In the genomic region with DNA sequence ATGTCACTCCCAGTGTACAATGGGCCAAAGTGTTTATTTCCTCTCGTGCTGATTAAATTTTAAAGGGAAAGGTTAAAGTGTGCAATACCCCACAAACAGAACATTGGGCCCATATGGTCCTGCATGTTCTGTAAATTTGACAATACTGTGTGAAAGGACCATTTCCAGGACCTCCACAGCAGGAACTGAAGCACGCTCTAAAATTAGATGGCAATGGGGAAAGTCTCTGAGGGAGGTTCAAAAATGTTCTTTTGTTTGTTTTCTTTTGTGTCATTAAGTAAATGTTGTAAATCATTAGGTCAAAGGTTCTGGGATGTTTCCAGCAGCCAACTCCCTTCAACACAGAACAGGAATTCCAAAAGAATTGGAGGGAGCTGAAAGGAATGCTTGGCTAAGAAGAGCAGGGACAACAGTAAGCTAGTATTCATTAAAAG, we compare ENCODE assay signal across 13 mouse cellular contexts. TPM values are rescaled to one million over a fixed set of nuclear protein-coding genes. Genes with fewer than 3 reads are reported as not detected.
DNase-seq lines count a peak whose midpoint lies in the region; ATAC-seq and TF ChIP-seq lines count a peak whose summit lies in the region.
"Had no signal": no experiment of that assay in that cellular context is flagged by ENCODE, and none has a peak within 500 bp of the region (broad histone marks: within the 10 kb centered on the region; RNA-seq: fewer than 3 reads in every experiment).

No protein-coding gene starts in this region.

- H3K4me3 ChIP-seq in lung, embryonic 16.5 days (ENCODE audit: low read length) = no peak overlapping the region
- H3K4me3 ChIP-seq in hindbrain, postnatal 0 days (ENCODE audit: low read length) = no peak overlapping the region
- H3K4me3 ChIP-seq: limb, embryonic 13.5 days; stomach, embryonic 15.5 days had no signal

- H3K9ac ChIP-seq in lung, embryonic 16.5 days (ENCODE audit: low read length) = no peak overlapping the region
- H3K9ac ChIP-seq in hindbrain, postnatal 0 days (replicated peaks; ENCODE audit: low read length) = no peak overlapping the region
- H3K9ac ChIP-seq: limb, embryonic 13.5 days; stomach, embryonic 15.5 days had no signal

- 25% methylated on average over 2 of the region's 2 CpGs for WGBS in lung, embryonic 16.5 days
- 49% methylated on average over 2 of the region's 2 CpGs for WGBS in hindbrain, postnatal 0 days

- peak; percentile 88 for ATAC-seq in lung, embryonic 16.5 days (ENCODE audit: low read depth)
- no peak for ATAC-seq in hindbrain, postnatal 0 days

- no peak overlapping the region for H3K4me2 ChIP-seq in lung, embryonic 16.5 days (ENCODE audit: low read depth, low read length)
- no peak overlapping the region for H3K4me2 ChIP-seq in hindbrain, postnatal 0 days (ENCODE audit: low read depth, low read length)
- H3K4me2 ChIP-seq: limb, embryonic 13.5 days; stomach, embryonic 15.5 days had no signal

- H3K27ac ChIP-seq in lung, embryonic 16.5 days (ENCODE audit: low read length) = peak overlapping the region; percentile 80
- H3K27ac ChIP-seq in hindbrain, postnatal 0 days = no peak overlapping the region
- H3K27ac ChIP-seq: limb, embryonic 13.5 days; stomach, embryonic 15.5 days had no signal

- no peaks in the 10 kb centered on the region for H3K36me3 ChIP-seq in lung, embryonic 16.5 days (ENCODE audit: control insufficient read depth, insufficient read depth, low read length)
- H3K36me3 ChIP-seq in hindbrain, postnatal 0 days (ENCODE audit: insufficient read depth, low read length) = no peaks in the 10 kb centered on the region
- H3K36me3 ChIP-seq: limb, embryonic 13.5 days; stomach, embryonic 15.5 days had no signal

- no peak for TF ChIP-seq CTCF in hindbrain, postnatal 0 days (IDR thresholded peaks at IDR 0.05; ENCODE audit: low read depth)

- intact Hi-C loops in gastrocnemius, postnatal 14 days (cut with DNase I; ENCODE audit: low total_unique reads) = no loop called here

- peaks cover 18% of the 10 kb centered on the region; the same call in 1 of the 2 replicates for H3K4me1 ChIP-seq in lung, embryonic 16.5 days (replicated peaks; ENCODE audit: control insufficient read depth, insufficient read depth, low read length)
- H3K4me1 ChIP-seq in hindbrain, postnatal 0 days (ENCODE audit: insufficient read depth, low read length) = no peaks in the 10 kb centered on the region
- H3K4me1 ChIP-seq: limb, embryonic 13.5 days had no signal

- H3K27me3 ChIP-seq in lung, embryonic 16.5 days (ENCODE audit: control insufficient read depth, insufficient read depth, low read depth, low read length) = no peaks in the 10 kb centered on the region
- H3K27me3 ChIP-seq in hindbrain, postnatal 0 days (ENCODE audit: insufficient read depth, low read length) = no peaks in the 10 kb centered on the region
- H3K27me3 ChIP-seq: limb, embryonic 13.5 days; stomach, embryonic 15.5 days had no signal

- no peaks in the 10 kb centered on the region for H3K9me3 ChIP-seq in lung, embryonic 16.5 days (ENCODE audit: control insufficient read depth, low read length)
- no peaks in the 10 kb centered on the region for H3K9me3 ChIP-seq in hindbrain, postnatal 0 days (ENCODE audit: low read length)
- H3K9me3 ChIP-seq: limb, embryonic 13.5 days; stomach, embryonic 15.5 days had no signal

- DNase-seq in gastrocnemius, adult 18-20 months (ENCODE audit: low spot score) = peak; percentile 57
- DNase-seq in gastrocnemius, postnatal 14 days = no peak
- peak; percentile 25 for DNase-seq in ZHBTc4 (ENCODE audit: low read depth, low spot score)
- peak; percentile 9 for DNase-seq in kidney, adult 18-20 months
- no peak for DNase-seq in hindbrain, postnatal 0 days (ENCODE audit: low spot score)
- DNase-seq in layer of hippocampus, adult 11-12 months (ENCODE audit: low spot score) = no peak
- no peak for DNase-seq in right cerebral cortex, postnatal 10 days (ENCODE audit: low spot score in 2 of 2)

RNA-seq across cellular contexts. Expression of gene Cd36, which starts 35.5 kb away (rescaled TPM):
- total RNA-seq in gastrocnemius, adult 18-20 months (2021) = 100 to 1,000 TPM; 250 to 344 TPM
- total RNA-seq in gastrocnemius, postnatal 14 days (2021) = 100 to 1,000 TPM; 272 to 471 TPM
- 40.7 and 53.8 TPM in 2 replicates for polyA plus RNA-seq in lung, embryonic 16.5 days (2015; fragmentation: Nextera tagmentation; extraction: Ambion mirVana)
- 4.0 and 4.7 TPM in 2 replicates for total RNA-seq in hindbrain, postnatal 0 days (2014; rRNA removed)
- polyA plus RNA-seq in hindbrain, postnatal 0 days (2015; fragmentation: Nextera tagmentation; extraction: Ambion mirVana) = 4.9 and 5.1 TPM in 2 replicates

RNA-seq across cellular contexts. Expression of gene Gnat3, which starts 38.2 kb away (rescaled TPM):
- not detected for total RNA-seq in gastrocnemius, adult 18-20 months (2021)
- under 1 TPM in 1 of 2 experiments, not detected in 1; 0.16 TPM for total RNA-seq in gastrocnemius, postnatal 14 days (2021)
- polyA plus RNA-seq in lung, embryonic 16.5 days (2015; fragmentation: Nextera tagmentation; extraction: Ambion mirVana) = not detected in 2 replicates
- not detected in 2 replicates for total RNA-seq in hindbrain, postnatal 0 days (2014; rRNA removed)
- polyA plus RNA-seq in hindbrain, postnatal 0 days (2015; fragmentation: Nextera tagmentation; extraction: Ambion mirVana) = not detected in 2 replicates
- total RNA-seq: midbrain, postnatal 0 days had no signal
- polyA plus RNA-seq: C2C12; intestine, embryonic 14.5 days; limb, embryonic 13.5 days; midbrain, postnatal 0 days; stomach, embryonic 15.5 days had no signal

Comparison
In these comparisons a context has a peak if more than half of its experiments do, and no peak if none do; other contexts are left out.
1. DNase-seq: peak in gastrocnemius, adult 18-20 months (single experiment), ZHBTc4 (single experiment) and kidney, adult 18-20 months (single experiment); none in gastrocnemius, postnatal 14 days (single experiment), hindbrain, postnatal 0 days (single experiment), layer of hippocampus, adult 11-12 months (single experiment) and right cerebral cortex, postnatal 10 days (0 of 2).
2. RNA of gene Cd36, which starts 35.5 kb away (total RNA-seq): 272 to 471 TPM in gastrocnemius, postnatal 14 days and 250 to 344 TPM in gastrocnemius, adult 18-20 months; 4.0 to 4.7 TPM in hindbrain, postnatal 0 days; every median in the first group is over 10 times any median in the second.